Mouse (Mus musculus) forebrain, embryonic 12.5 days (tissue): ENCODE measurements around the gene Ush2a. TPM values are rescaled to one million over a fixed set of nuclear protein-coding genes. Genes with fewer than 3 reads are reported as not detected.

Experiments used
- ATAC-seq: fragments of 200-750 bp; cut with Nextera tagmentation; 2 replicates; pipeline ENCODE4 v1.8.0; 2017; ENCODE audit warnings: moderate TSS enrichment; ENCODE audit not compliant: low FRiP score
- H3K27ac ChIP-seq: fragments of 300-500 bp; sonication (generic); 2 replicates; pipeline ENCODE4 v1.5.1; 2016; ENCODE audit warnings: mild to moderate bottlenecking
- H3K27me3 ChIP-seq: fragments of 300-500 bp; sonication (generic); 2 replicates; pipeline ENCODE4 v1.6.1; 2016; ENCODE audit warnings: mild to moderate bottlenecking
- H3K36me3 ChIP-seq: fragments of 300-500 bp; sonication (generic); replicated peaks from 2 replicates; pipeline ENCODE4 v1.6.1; 2016; ENCODE audit warnings: mild to moderate bottlenecking
- H3K4me1 ChIP-seq: fragments of 300-500 bp; sonication (generic); 2 replicates; pipeline ENCODE4 v1.6.1; 2016
- H3K4me2 ChIP-seq: fragments of 300-500 bp; sonication (generic); 2 replicates; pipeline ENCODE4 v1.6.1; 2016; ENCODE audit warnings: mild to moderate bottlenecking, moderate library complexity
- H3K4me3 ChIP-seq: fragments of 300-500 bp; sonication (generic); replicated peaks from 2 replicates; pipeline ENCODE4 v1.5.1; 2016; ENCODE audit warnings: mild to moderate bottlenecking
- H3K9ac ChIP-seq: fragments of 300-500 bp; sonication (generic); 2 replicates; pipeline ENCODE4 v1.6.1; 2016; ENCODE audit warnings: mild to moderate bottlenecking
- H3K9me3 ChIP-seq: fragments of 300-500 bp; sonication (generic); 2 replicates; pipeline ENCODE4 v1.6.1; 2016
- WGBS: fragments of 180-500 bp; shearing (Covaris S2); methylation state at CpG from one replicate; pipeline ENCODE4 v1.1.7; 2016; 5-methylcytosine and 5-hydroxymethylcytosine counted together
- polyA plus RNA-seq: library from polyadenylated mRNA; unstranded; fragments of >200 nt; fragmentation: Nextera tagmentation; extraction: Ambion mirVana; gene quantifications from 2 replicates; pipeline ENCODE4 v1.2.1, GENCODE M21; 2016

The Ush2a gene
- polyA plus RNA-seq = 0.03 and 0.13 TPM in 2 replicates

GRCm38 (mm10) chr1:188261903-188262682 lies at the start of gene Ush2a:
TSS of gene Ush2a (plus strand) at chr1:188262023.
- WGBS = 53% methylated on average over 10 of the region's 10 CpGs
- Histone ChIP-seq H3K4me2 (no peak within 1 kb of the TSS), H3K9me3 (no peaks in the 10 kb centered on the region), H3K36me3 (no peaks in the 10 kb centered on the region), H3K4me1 (peaks cover 21% of the 10 kb centered on the region), H3K27ac (no peak within 1 kb of the TSS), H3K4me3 (no peak within 1 kb of the TSS), H3K27me3 (no peaks in the 10 kb centered on the region), H3K9ac (no peak within 1 kb of the TSS)
- no peak for ATAC-seq

- H3K27ac ChIP-seq = no peak overlapping the region
- H3K9me3 ChIP-seq = no peaks in the 10 kb centered on the region
- H3K36me3 ChIP-seq = no peaks in the 10 kb centered on the region
- peaks cover 4% of the 10 kb centered on the region for H3K4me1 ChIP-seq
- ATAC-seq = no peak
- H3K4me3 ChIP-seq = no peak overlapping the region
- no peak overlapping the region for H3K9ac ChIP-seq
- H3K27me3 ChIP-seq = 0 out of 2 replicates have a peak, but pooled peaks cover 4% of the 10 kb centered on the region
- 53% methylated on average over 10 of the region's 10 CpGs for WGBS
- no peak overlapping the region for H3K4me2 ChIP-seq
Measured at GRCm38 (mm10) chr1:188214885-188215611, 46.8 kb upstream of the Ush2a start.

- no peak for ATAC-seq
- H3K36me3 ChIP-seq = no peaks in the 10 kb centered on the region
- H3K9me3 ChIP-seq = no peaks in the 10 kb centered on the region
- 85% methylated on average over 4 of the region's 4 CpGs for WGBS
- no peaks in the 10 kb centered on the region for H3K4me1 ChIP-seq
- no peak overlapping the region for H3K27ac ChIP-seq
- no peaks in the 10 kb centered on the region for H3K27me3 ChIP-seq
- H3K4me3 ChIP-seq = no peak overlapping the region
- no peak overlapping the region for H3K4me2 ChIP-seq
- no peak overlapping the region for H3K9ac ChIP-seq
Measured at GRCm38 (mm10) chr1:188221226-188221792, 40.5 kb upstream of the Ush2a start.

GRCm38 (mm10) chr1:188233036-188233724 lies 28.6 kb upstream of the Ush2a start:
- Histone ChIP-seq H3K9ac (no peak overlapping the region), H3K9me3 (no peaks in the 10 kb centered on the region), H3K36me3 (no peaks in the 10 kb centered on the region), H3K4me3 (no peak overlapping the region), H3K27me3 (no peaks in the 10 kb centered on the region), H3K27ac (no peak overlapping the region), H3K4me1 (no peaks in the 10 kb centered on the region), H3K4me2 (no peak overlapping the region)
- 88% methylated on average over 5 of the region's 5 CpGs for WGBS
- ATAC-seq = no peak

GRCm38 (mm10) chr1:188238636-188239035 lies 23.2 kb upstream of the Ush2a start:
- Histone ChIP-seq H3K4me1 (0 out of 2 replicates have a peak, but pooled peaks cover 2% of the 10 kb centered on the region), H3K27me3 (no peaks in the 10 kb centered on the region), H3K4me3 (no peak overlapping the region), H3K36me3 (no peaks in the 10 kb centered on the region), H3K9me3 (no peaks in the 10 kb centered on the region), H3K9ac (no peak overlapping the region), H3K4me2 (no peak overlapping the region), H3K27ac (no peak overlapping the region)
- ATAC-seq = no peak

GRCm38 (mm10) chr1:188241766-188242165 lies 20.1 kb upstream of the Ush2a start:
- H3K4me1 ChIP-seq = 0 out of 2 replicates have a peak, but pooled peaks cover 2% of the 10 kb centered on the region
- H3K27me3 ChIP-seq = no peaks in the 10 kb centered on the region
- no peak overlapping the region for H3K27ac ChIP-seq
- no peak for ATAC-seq
- no peaks in the 10 kb centered on the region for H3K9me3 ChIP-seq
- no peak overlapping the region for H3K9ac ChIP-seq
- 88% methylated on average over 10 of the region's 10 CpGs for WGBS
- H3K4me2 ChIP-seq = no peak overlapping the region
- no peaks in the 10 kb centered on the region for H3K36me3 ChIP-seq
- H3K4me3 ChIP-seq = no peak overlapping the region

- ATAC-seq = no peak
- peaks cover 21% of the 10 kb centered on the region for H3K4me1 ChIP-seq
- H3K4me2 ChIP-seq = no peak overlapping the region
- H3K27me3 ChIP-seq = no peaks in the 10 kb centered on the region
- no peak overlapping the region for H3K9ac ChIP-seq
- H3K4me3 ChIP-seq = no peak overlapping the region
- H3K9me3 ChIP-seq = no peaks in the 10 kb centered on the region
- WGBS = 89% methylated on average over 7 of the region's 7 CpGs
- H3K36me3 ChIP-seq = no peaks in the 10 kb centered on the region
- H3K27ac ChIP-seq = no peak overlapping the region
Measured at GRCm38 (mm10) chr1:188257500-188257899, 4.3 kb upstream of the Ush2a start.

GRCm38 (mm10) chr1:188260259-188261107 lies 1.3 kb upstream of the Ush2a start:
- peak; percentile 67; the same call in 1 of the 2 replicates for ATAC-seq
- Histone ChIP-seq H3K27me3 (no peaks in the 10 kb centered on the region), H3K4me2 (no peak overlapping the region), H3K27ac (no peak overlapping the region; the same call in 1 of the 2 replicates), H3K9me3 (no peaks in the 10 kb centered on the region), H3K4me3 (no peak overlapping the region), H3K9ac (no peak overlapping the region), H3K36me3 (no peaks in the 10 kb centered on the region), H3K4me1 (peaks cover 21% of the 10 kb centered on the region)
- 49% methylated on average over 6 of the region's 6 CpGs for WGBS

- no peak for ATAC-seq
- no peak overlapping the region for H3K4me2 ChIP-seq
- H3K4me3 ChIP-seq = no peak overlapping the region
- H3K4me1 ChIP-seq = peaks cover 7% of the 10 kb centered on the region
- H3K27me3 ChIP-seq = peaks cover 8% of the 10 kb centered on the region
- 81% methylated on average over 11 of the region's 11 CpGs for WGBS
- H3K9me3 ChIP-seq = no peaks in the 10 kb centered on the region
- H3K9ac ChIP-seq = no peak overlapping the region
- H3K27ac ChIP-seq = no peak overlapping the region
- no peaks in the 10 kb centered on the region for H3K36me3 ChIP-seq
Measured at GRCm38 (mm10) chr1:188267127-188267722, 5.4 kb downstream of the Ush2a start.

GRCm38 (mm10) chr1:188269071-188269470 lies 7.2 kb downstream of the Ush2a start:
- H3K27ac ChIP-seq = no peak overlapping the region
- H3K27me3 ChIP-seq = peaks cover 8% of the 10 kb centered on the region
- H3K4me2 ChIP-seq = no peak overlapping the region
- H3K4me1 ChIP-seq = 0 out of 2 replicates have a peak, but pooled peaks cover 4% of the 10 kb centered on the region
- H3K36me3 ChIP-seq = no peaks in the 10 kb centered on the region
- H3K9ac ChIP-seq = no peak overlapping the region
- no peaks in the 10 kb centered on the region for H3K9me3 ChIP-seq
- 34% methylated on average over 6 of the region's 6 CpGs for WGBS
- no peak overlapping the region for H3K4me3 ChIP-seq
- ATAC-seq = peak; percentile 41; the same call in 1 of the 2 replicates

GRCm38 (mm10) chr1:188313303-188313702 lies 51.5 kb downstream of the Ush2a start:
- H3K4me2 ChIP-seq = no peak overlapping the region
- ATAC-seq = no peak
- no peaks in the 10 kb centered on the region for H3K4me1 ChIP-seq
- H3K36me3 ChIP-seq = no peaks in the 10 kb centered on the region
- no peak overlapping the region for H3K4me3 ChIP-seq
- WGBS = 93% methylated on average over 7 of the region's 7 CpGs
- H3K27me3 ChIP-seq = no peaks in the 10 kb centered on the region
- H3K27ac ChIP-seq = no peak overlapping the region
- no peak overlapping the region for H3K9ac ChIP-seq
- H3K9me3 ChIP-seq = no peaks in the 10 kb centered on the region
